Mouse (Mus musculus) ES-Bruce4 (cell line): ENCODE results near the gene Anks1b. TPM values are rescaled to one million over a fixed set of nuclear protein-coding genes. Genes with fewer than 3 reads are reported as not detected.

Experiments used
- H3K27ac ChIP-seq: 2 replicates; pipeline ENCODE4 v1.5.1; 2012; ENCODE audit warnings: low read length, inconsistent platforms; ENCODE audit not compliant: insufficient read depth
- H3K27me3 ChIP-seq: 2 replicates; pipeline ENCODE4 v1.6.1; 2012; ENCODE audit warnings: mild to moderate bottlenecking, low read length, inconsistent platforms; ENCODE audit not compliant: control insufficient read depth, poor library complexity, insufficient read depth, severe bottlenecking
- H3K36me3 ChIP-seq: 2 replicates; pipeline ENCODE4 v1.6.1; 2012; ENCODE audit warnings: inconsistent platforms, mild to moderate bottlenecking, low read length, moderate library complexity; ENCODE audit not compliant: control insufficient read depth, poor library complexity, insufficient read depth, severe bottlenecking
- H3K4me1 ChIP-seq: one replicate; pipeline ENCODE4 v1.8.1; 2011; ENCODE audit warnings: low read length; ENCODE audit not compliant: control insufficient read depth, insufficient read depth
- H3K4me3 ChIP-seq: 2 replicates; pipeline ENCODE4 v1.5.1; 2011; ENCODE audit warnings: low read depth, mild to moderate bottlenecking, low read length
- H3K9ac ChIP-seq: 2 replicates; pipeline ENCODE4 v1.6.1; 2012; ENCODE audit warnings: low read depth, mild to moderate bottlenecking, inconsistent platforms; ENCODE audit not compliant: poor library complexity, severe bottlenecking
- H3K9me3 ChIP-seq: replicated peaks from 2 replicates; pipeline ENCODE4 v1.6.1; 2012; ENCODE audit warnings: mild to moderate bottlenecking, low read length, inconsistent platforms; ENCODE audit not compliant: control insufficient read depth, poor library complexity, insufficient read depth, severe bottlenecking
- CTCF ChIP-seq: IDR thresholded peaks from one replicate; pipeline ENCODE4 v1.8.1; 2011; ENCODE audit warnings: low read depth, low read length
- EP300 ChIP-seq: IDR thresholded peaks from 2 replicates; pipeline ENCODE4 v1.6.1; 2011; ENCODE audit warnings: low read depth, low read length; ENCODE audit not compliant: insufficient read depth
- POLR2A ChIP-seq: IDR thresholded peaks from one replicate; pipeline ENCODE4 v1.8.1; 2011; ENCODE audit warnings: low read length; ENCODE audit not compliant: insufficient read depth
- polyA plus RNA-seq: library from polyadenylated mRNA; stranded (reverse); fragments of >200 nt; gene quantifications from 2 replicates; pipeline ENCODE4 v1.2.4, GENCODE M21; 2011; ENCODE audit warnings: low read depth; ENCODE audit not compliant: missing spikeins, insufficient read depth, insufficient read length

Gene Anks1b
- polyA plus RNA-seq, 1 experiment: 2.3 TPM

GRCm38 (mm10) chr10:90512801-90513200, 639.5 kb downstream of the Anks1b start:
- Histone ChIP-seq H3K36me3 (no peaks in the 10 kb centered on the region), H3K4me1 (no peaks in the 10 kb centered on the region), H3K4me3 (no peak overlapping the region), H3K27me3 (no peaks in the 10 kb centered on the region), H3K9me3 (no peaks in the 10 kb centered on the region), H3K9ac (no peak overlapping the region), H3K27ac (no peak overlapping the region)
- no peak for TF ChIP-seq EP300
- no peak for TF ChIP-seq CTCF
- no peak for TF ChIP-seq POLR2A

GRCm38 (mm10) chr10:90531813-90532212, 658.5 kb downstream of the Anks1b start:
- no peak overlapping the region for H3K27ac ChIP-seq
- H3K36me3 ChIP-seq: no peaks in the 10 kb centered on the region
- no peaks in the 10 kb centered on the region for H3K4me1 ChIP-seq
- H3K27me3 ChIP-seq: no peaks in the 10 kb centered on the region
- no peak overlapping the region for H3K9ac ChIP-seq
- TF ChIP-seq CTCF (no peak), EP300 (no peak), POLR2A (no peak)
- H3K4me3 ChIP-seq: no peak overlapping the region
- no peaks in the 10 kb centered on the region for H3K9me3 ChIP-seq

DNA sequence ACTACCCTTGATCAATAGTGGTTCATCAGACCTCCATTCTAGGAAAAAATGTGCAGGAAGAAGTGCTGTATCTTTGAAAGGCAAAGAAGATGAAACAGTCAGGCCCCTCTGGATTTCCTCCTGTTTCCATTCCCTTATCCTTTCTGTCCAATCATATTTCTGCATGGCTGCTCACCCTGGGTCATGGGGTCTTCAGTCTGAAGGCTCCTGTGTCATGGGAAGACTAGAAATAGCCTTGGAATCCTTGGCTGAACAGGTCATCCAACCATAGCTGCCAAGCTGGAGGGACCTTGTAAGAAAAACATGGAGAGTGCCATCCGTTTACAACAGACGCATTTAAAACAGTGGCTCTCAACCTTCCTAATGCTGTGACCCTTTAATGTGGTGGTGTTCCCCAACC, 662.1 kb downstream of the Anks1b start:
- no peak overlapping the region for H3K27ac ChIP-seq
- no peaks in the 10 kb centered on the region for H3K27me3 ChIP-seq
- no peaks in the 10 kb centered on the region for H3K36me3 ChIP-seq
- no peaks in the 10 kb centered on the region for H3K4me1 ChIP-seq
- H3K9me3 ChIP-seq: no peaks in the 10 kb centered on the region
- no peak overlapping the region for H3K9ac ChIP-seq
- H3K4me3 ChIP-seq: no peak overlapping the region
- TF ChIP-seq POLR2A (no peak), CTCF (no peak), EP300 (no peak)

- TF ChIP-seq CTCF (no peak), POLR2A (no peak), EP300 (no peak)
Measured at GRCm38 (mm10) chr10:90546635-90547034, 673.3 kb downstream of the Anks1b start.

GRCm38 (mm10) chr10:90562906-90563305, 689.6 kb downstream of the Anks1b start:
- Histone ChIP-seq H3K4me1 (no peaks in the 10 kb centered on the region), H3K4me3 (no peak overlapping the region), H3K27me3 (no peaks in the 10 kb centered on the region), H3K36me3 (no peaks in the 10 kb centered on the region), H3K9me3 (no peaks in the 10 kb centered on the region), H3K9ac (no peak overlapping the region), H3K27ac (no peak overlapping the region)
- TF ChIP-seq EP300 (no peak), CTCF (no peak), POLR2A (no peak)

More at GRCm38 (mm10) chr10:90546635-90547034, 673.3 kb downstream of the Anks1b start:
- Histone ChIP-seq H3K27ac (no peak overlapping the region), H3K4me1 (no peaks in the 10 kb centered on the region), H3K4me3 (no peak overlapping the region), H3K36me3 (no peaks in the 10 kb centered on the region), H3K9ac (no peak overlapping the region), H3K9me3 (no peaks in the 10 kb centered on the region), H3K27me3 (no peaks in the 10 kb centered on the region)

DNA sequence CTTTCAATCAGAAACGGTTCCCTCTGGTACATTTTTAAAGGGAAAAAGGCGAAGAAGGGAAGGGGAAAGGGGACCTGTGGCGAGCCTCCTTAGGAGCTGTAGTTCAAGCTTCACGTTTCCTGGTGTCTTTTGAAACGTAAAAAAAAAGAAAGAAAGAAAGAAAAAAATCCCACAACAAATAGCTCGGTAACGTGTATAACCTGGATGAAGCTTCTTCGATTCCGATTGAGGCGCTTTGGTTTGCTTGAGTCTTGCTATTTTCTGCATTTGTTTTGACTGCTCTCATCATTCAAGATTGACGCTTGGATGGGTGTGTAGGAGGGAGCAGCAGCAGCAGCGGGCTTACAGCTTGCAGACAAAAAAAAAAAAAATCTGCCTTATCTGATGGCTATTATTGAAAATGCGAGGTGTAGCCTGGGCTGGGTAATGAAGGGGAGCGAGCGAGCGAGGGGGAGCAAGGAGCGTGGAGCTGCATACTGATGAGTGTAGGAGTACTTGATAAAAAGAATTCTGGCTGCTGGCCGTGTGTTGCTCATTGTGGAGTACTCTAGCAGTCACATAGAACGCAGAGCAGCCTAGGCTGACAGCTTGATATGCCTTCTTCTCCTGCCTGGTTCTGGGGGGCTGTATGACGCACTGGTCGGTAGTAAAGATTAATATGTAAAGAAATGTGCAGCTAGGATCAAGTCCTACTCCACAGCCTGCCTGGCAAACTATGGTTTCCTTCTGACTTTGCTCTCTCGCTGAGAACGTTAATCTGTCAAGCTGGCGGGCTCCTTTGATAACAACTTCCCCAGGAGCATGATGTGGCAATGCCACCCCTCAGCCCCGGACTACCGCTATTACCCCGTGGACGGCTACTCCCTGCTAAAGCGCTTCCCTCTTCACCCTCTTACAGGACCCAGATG, 703.1 kb downstream of the Anks1b start:
- Histone ChIP-seq H3K36me3 (no peaks in the 10 kb centered on the region), H3K4me3 (no peak overlapping the region), H3K27ac (no peak overlapping the region), H3K9ac (no peak overlapping the region), H3K4me1 (no peaks in the 10 kb centered on the region), H3K9me3 (no peaks in the 10 kb centered on the region), H3K27me3 (no peaks in the 10 kb centered on the region)
- TF ChIP-seq EP300: no peak
- no peak for TF ChIP-seq POLR2A
- TF ChIP-seq CTCF: no peak
